Mouse (Mus musculus): Measurements from ENCODE around the gene Ncor2. TPM values are rescaled to one million over a fixed set of nuclear protein-coding genes. Genes with fewer than 3 reads are reported as not detected.

The Ncor2 gene
- polyA plus RNA-seq, 1 experiment from 2014 or later: 25.6 TPM

DNA sequence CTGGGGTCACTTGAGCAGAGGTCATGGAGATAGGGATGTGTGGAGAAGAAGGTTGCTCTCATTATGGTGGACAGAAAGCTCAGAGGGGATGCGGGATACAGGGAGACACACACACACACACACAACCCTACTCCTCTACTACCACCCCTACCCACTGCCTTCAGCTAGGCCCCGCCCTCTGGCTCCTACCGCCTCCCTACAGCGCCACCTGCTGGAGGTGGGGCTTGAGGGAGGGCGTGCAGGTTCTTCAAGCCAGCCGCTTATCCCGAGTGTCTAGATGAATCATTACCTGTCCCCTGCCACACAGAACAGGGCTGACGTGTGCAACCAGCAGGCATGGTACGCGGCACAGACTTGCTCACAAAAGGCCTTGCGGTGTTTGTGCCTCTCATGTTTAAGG, 10.6 kb upstream of the Ncor2 start:
- ATAC-seq: peak; percentile 16; the same call in 1 of the 2 replicates
- no peaks in the 10 kb centered on the region for H3K36me3 ChIP-seq (ENCODE audit: poor library complexity, severe bottlenecking)
- no peak overlapping the region for H3K9ac ChIP-seq
- 0 out of 2 replicates have a peak, but pooled peaks cover 3% of the 10 kb centered on the region for H3K9me3 ChIP-seq (replicated peaks)
- H3K4me2 ChIP-seq: no peak overlapping the region
- H3K4me3 ChIP-seq: no peak overlapping the region
- H3K4me1 ChIP-seq: peaks cover 19% of the 10 kb centered on the region
- no peak overlapping the region for H3K27ac ChIP-seq
- 43% methylated on average over 11 of the region's 11 CpGs for WGBS
- H3K27me3 ChIP-seq: no peaks in the 10 kb centered on the region

DNA sequence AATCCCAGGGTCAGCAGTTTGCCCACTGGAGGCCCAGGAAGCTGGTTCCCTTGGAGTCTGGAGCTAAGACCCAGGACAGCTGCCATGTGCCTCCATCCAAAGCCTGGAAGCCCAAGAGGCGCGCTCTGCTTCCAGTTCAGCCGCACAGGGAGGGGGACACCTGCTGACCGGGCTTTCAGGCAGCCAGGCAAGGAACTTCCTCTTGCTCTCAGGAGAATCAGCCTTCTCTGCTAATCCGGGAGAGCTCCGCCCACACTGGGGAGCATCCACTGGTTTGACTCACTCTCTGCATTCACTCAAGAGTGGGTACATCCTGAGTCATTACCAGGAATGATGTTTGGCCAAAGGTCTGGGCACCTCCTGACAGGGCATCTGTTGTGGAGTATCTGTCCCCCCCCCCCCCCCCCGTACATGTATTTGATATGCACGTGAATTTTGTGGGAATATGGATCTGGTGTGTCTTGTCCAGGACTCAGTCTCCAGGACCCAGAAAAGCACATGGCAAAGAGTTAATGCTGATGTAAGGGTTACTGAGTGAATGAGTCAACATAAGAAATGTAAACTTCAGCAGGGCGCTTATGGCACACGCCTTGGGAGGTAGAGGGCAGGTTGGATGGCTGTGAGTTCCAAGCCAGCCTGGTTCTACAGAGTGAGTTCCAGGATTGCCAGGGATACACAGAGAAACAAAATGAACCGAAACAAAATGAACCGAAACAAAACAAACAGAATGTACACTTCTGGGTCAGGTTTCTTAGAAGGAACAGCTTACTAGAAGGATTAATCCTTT, 10.0 kb upstream of the Ncor2 start:
- Histone ChIP-seq H3K27ac (no peak overlapping the region), H3K4me2 (peak overlapping the region; percentile 12; the same call in 1 of the 2 replicates)
- WGBS: 26% methylated on average over 12 of the region's 12 CpGs

DNA sequence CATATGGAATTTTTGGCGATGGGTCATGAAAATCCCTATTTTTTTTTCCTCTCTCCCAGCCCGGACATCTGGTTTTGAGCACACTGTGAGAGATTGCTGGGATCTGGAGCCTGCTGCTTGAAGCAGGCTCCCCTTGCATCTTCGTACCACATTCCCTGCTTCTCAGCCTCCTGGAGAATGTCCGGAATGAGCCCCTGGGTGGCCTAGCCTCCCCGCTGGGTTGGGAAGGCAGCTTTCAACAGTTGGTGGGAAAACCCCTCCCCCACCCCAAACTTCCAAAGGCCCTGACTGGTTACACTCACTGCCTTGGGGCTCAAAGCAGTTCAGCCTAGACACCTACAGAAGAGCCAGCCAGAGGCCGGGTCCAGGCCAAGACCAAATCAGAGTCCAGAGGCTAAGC, 5.8 kb upstream of the Ncor2 start:
- Histone ChIP-seq H3K9ac (no peak overlapping the region), H3K4me1 (peaks cover 23% of the 10 kb centered on the region), H3K4me3 (no peak overlapping the region), H3K4me2 (no peak overlapping the region), H3K27ac (no peak overlapping the region), H3K27me3 (0 out of 2 replicates have a peak, but pooled peaks cover 5% of the 10 kb centered on the region), H3K36me3 (ENCODE audit: poor library complexity, severe bottlenecking) (no peaks in the 10 kb centered on the region), H3K9me3 (replicated peaks) (0 out of 2 replicates have a peak, but pooled peaks cover 3% of the 10 kb centered on the region)
- 15% methylated on average over 6 of the region's 6 CpGs for WGBS
- ATAC-seq: no peak

More for the DNA sequence above, 10.0 kb upstream of the Ncor2 start:
- H3K36me3 ChIP-seq (ENCODE audit: poor library complexity, severe bottlenecking): no peaks in the 10 kb centered on the region
- peaks cover 19% of the 10 kb centered on the region for H3K4me1 ChIP-seq
- H3K4me3 ChIP-seq: no peak overlapping the region
- H3K9ac ChIP-seq: no peak overlapping the region
- 0 out of 2 replicates have a peak, but pooled peaks cover 3% of the 10 kb centered on the region for H3K9me3 ChIP-seq (replicated peaks)
- H3K27me3 ChIP-seq: no peaks in the 10 kb centered on the region
- ATAC-seq: no peak

DNA sequence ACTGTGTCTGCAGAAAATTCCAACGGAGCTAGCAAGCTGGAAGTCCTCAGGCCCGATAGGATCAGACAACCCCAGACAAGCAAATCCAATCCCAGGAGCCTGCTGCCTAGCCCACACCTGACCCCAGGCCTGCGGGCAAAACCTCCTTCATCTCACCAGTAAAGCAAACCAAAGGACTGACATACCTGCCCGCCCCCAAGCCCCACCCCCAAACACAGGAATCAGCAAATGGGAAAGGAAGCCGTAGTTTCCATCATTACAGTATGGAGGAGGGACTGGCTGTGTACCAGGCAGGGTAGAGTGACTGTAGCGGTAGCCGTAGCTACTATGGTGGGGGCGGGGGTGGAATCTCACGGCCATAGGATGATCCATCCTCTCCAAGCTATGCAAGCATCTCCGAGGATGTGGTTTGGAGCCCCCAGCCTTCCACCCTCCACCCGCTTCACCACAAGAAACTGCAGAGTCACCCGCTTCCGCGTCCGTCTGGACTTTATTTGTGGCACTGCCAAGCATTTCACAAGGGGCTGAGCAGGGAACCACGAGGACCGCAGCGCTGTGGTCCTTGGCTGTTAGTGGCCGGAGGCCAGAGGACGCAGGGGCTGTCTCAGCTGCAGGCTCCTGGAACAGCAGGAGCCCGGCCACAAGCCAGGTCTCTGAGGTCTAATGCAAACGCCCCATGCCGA, 4.4 kb upstream of the Ncor2 start:
- H3K9me3 ChIP-seq (replicated peaks): 0 out of 2 replicates have a peak, but pooled peaks cover 3% of the 10 kb centered on the region
- no peak overlapping the region for H3K4me3 ChIP-seq
- H3K4me2 ChIP-seq: no peak overlapping the region; the same call in 1 of the 2 replicates
- 0 out of 2 replicates have a peak overlapping the region, but pooled peaks have one; percentile 16 for H3K9ac ChIP-seq
- no peaks in the 10 kb centered on the region for H3K36me3 ChIP-seq (ENCODE audit: poor library complexity, severe bottlenecking)
- peaks cover 23% of the 10 kb centered on the region for H3K4me1 ChIP-seq
- 0 out of 2 replicates have a peak, but pooled peaks cover 5% of the 10 kb centered on the region for H3K27me3 ChIP-seq
- H3K27ac ChIP-seq: peak overlapping the region; percentile 31; the same call in 1 of the 2 replicates
- ATAC-seq: no peak
- WGBS: 25% methylated on average over 23 of the region's 23 CpGs

DNA sequence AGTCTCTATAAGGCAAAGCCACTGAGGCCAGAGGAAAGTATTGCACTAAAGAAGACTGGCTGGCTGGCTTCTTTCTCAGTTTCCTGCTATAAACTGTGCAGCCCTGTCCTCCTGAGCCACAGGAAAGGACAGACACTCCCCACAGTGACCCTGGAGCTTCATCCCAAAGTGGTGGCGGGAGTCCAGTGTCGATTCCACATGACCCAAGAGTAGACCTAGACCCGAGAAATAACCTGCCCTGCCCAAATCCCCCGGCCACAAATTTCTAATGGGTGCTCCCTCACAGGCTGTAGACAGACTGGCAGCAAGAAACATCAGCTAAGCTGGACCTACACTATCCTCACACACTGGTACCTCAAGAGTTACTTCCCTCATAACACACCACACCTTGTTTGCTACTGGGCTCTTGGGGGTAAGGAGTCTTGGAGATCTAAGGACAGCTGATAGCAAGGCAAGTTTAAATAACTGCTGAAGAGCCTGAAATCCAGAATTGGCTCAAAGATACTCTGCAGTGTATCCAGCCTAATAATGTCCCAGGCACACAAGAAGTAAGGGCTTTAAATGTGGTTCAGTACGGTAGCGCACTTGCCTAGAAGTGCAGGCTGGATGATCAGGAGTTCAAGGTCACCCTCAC, 1.7 kb upstream of the Ncor2 start:
- 85% methylated on average over 6 of the region's 6 CpGs for WGBS
- Histone ChIP-seq H3K9me3 (replicated peaks) (no peaks in the 10 kb centered on the region), H3K27ac (no peak overlapping the region), H3K4me2 (no peak overlapping the region), H3K36me3 (ENCODE audit: poor library complexity, severe bottlenecking) (no peaks in the 10 kb centered on the region), H3K4me1 (peaks cover 41% of the 10 kb centered on the region), H3K9ac (no peak overlapping the region), H3K27me3 (0 out of 2 replicates have a peak, but pooled peaks cover 5% of the 10 kb centered on the region), H3K4me3 (no peak overlapping the region)
- no peak for ATAC-seq

DNA sequence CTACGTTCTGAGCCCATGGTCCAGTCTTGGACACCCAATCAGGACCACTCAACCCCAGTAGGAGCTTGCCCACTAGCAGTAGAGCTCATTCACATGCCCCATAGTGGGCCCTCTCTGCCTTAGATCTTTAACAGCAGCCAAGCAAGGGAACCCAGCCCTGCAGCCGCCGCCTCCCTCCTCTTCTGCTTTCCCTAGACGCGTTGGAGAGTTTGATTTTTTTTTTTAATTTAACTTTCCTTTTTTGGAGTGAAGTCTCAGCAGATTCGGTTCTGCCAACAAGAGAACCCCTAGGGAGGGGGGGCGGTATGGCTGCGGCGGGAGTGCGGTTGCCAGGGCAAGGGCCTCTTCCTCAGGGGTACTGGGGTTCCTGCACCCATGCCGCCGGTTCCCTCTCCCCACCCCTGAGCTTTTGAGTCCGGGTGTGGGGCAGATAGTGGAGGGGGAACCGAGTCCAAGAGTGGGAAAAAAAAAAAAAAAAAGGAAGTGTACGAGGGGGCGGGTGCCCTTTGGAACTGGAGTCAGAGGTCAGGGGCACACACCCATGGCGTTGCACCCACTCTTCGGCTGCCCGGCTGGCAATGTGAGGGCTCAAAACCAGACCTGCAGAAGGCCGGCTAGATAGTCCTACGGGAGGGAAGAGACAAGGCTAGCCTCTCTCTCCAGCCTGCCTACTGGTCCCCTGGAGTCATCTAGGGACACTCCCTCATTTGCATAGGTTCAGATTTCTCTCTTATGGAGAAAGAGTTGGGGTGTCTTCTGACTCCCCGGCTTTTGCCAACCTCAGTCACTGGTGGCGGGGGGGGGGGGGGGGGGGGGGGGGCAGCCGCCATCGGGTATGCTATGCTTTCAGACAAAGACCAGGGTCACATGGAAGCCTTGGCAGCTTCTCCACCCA, 963 bp upstream of the Ncor2 start:
- ATAC-seq: no peak; the same call in 1 of the 2 replicates
- 4% methylated on average over 22 of the region's 25 CpGs for WGBS
- Histone ChIP-seq H3K4me3 (peak overlapping the region; percentile 90), H3K4me1 (peaks cover 48% of the 10 kb centered on the region), H3K36me3 (ENCODE audit: poor library complexity, severe bottlenecking) (no peaks in the 10 kb centered on the region), H3K9me3 (replicated peaks) (no peaks in the 10 kb centered on the region), H3K4me2 (peak overlapping the region; percentile 69), H3K9ac (peak overlapping the region; percentile 53), H3K27me3 (0 out of 2 replicates have a peak, but pooled peaks cover 5% of the 10 kb centered on the region), H3K27ac (peak overlapping the region; percentile 78)

DNA sequence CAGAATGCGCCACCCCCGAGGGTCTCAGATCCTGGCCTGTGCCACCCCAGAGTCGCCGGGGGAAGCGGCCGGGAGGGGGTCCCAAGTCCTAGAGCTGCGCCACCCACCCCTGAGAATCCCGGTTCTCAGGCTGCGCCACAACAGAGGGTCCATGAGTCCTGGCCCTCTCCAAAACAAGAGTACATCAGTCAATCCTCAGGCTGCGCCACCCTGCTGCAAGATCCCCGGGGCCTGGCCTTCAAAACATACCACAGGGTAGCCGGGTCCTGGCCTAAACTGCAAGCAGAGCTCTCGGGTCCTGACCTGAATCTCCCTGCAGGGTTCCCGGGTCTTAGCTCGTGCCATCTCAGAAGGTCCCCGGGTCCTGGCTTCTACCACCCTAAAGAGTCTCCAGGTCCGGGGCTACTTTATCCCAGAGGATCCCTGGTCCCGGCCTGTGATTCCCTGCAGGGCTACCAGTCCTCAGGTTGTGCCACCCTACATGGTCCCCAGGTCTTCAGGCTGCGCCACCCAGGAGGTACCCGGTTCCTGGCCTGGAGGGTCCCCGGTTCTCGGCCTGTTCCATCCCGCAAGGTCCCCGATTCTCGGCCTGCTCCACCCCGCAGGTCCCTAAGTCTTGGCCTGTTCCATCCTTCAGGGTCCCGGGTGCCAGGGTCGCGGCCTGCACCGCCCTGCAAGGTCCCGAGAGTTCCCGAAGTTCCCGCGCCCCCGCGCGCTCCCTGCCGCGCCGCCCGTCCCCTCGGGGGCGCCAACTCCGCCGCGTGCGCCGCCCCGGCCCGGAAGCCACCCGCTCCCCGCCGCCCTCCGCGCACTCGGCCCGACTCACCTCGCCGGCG, 630 bp downstream of the Ncor2 start:
- under 1% methylated on average over 56 of the region's 60 CpGs for WGBS
- peak; percentile 27 for ATAC-seq
- peaks cover 53% of the 10 kb centered on the region for H3K4me1 ChIP-seq
- peak overlapping the region; percentile 86 for H3K4me2 ChIP-seq
- H3K36me3 ChIP-seq (ENCODE audit: poor library complexity, severe bottlenecking): no peaks in the 10 kb centered on the region
- H3K4me3 ChIP-seq: peak overlapping the region; percentile 90
- H3K27ac ChIP-seq: peak overlapping the region; percentile 96
- peak overlapping the region; percentile 92 for H3K9ac ChIP-seq
- H3K9me3 ChIP-seq (replicated peaks): no peaks in the 10 kb centered on the region
- H3K27me3 ChIP-seq: 0 out of 2 replicates have a peak, but pooled peaks cover 5% of the 10 kb centered on the region

DNA sequence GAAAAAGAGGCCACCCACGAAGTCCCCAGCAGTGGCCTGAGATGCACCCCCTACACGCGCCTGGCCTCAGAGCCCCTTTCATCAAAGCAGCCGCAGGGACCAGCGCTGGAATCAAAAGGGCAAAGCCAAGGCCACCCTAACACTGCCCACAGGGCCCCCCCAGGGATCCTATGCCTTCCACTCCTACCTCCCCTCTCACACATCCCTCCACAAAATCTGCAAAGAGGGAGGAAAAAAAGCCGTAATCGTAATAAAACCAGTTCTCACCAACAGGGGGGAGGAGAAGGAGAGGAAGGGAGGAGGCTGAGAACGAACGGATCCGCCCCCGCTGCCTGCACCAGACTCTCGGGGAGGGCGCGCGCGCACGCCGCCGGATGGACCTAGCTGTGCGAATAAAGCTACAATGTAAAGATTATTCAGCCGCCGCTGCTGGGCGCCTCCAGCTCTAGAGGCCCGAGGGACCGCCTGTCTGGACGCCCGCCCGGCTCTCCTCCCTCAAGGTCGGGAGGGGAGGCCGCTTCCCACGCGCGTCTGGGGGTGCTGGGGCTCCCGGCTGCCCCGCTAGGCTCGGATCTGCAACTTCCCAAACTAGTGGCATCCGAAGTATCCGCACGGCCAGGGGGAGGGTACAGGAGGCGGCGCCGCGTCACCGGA, 1.4 kb downstream of the Ncor2 start:
- peak; percentile 37 for ATAC-seq
- no peaks in the 10 kb centered on the region for H3K9me3 ChIP-seq (replicated peaks)
- peak overlapping the region; percentile 92 for H3K9ac ChIP-seq
- H3K4me2 ChIP-seq: peak overlapping the region; percentile 86
- no peaks in the 10 kb centered on the region for H3K36me3 ChIP-seq (ENCODE audit: poor library complexity, severe bottlenecking)
- 0% methylated on average over 42 of the region's 44 CpGs for WGBS
- H3K4me3 ChIP-seq: peak overlapping the region; percentile 90
- peak overlapping the region; percentile 96 for H3K27ac ChIP-seq
- H3K4me1 ChIP-seq: peaks cover 60% of the 10 kb centered on the region
- H3K27me3 ChIP-seq: 0 out of 2 replicates have a peak, but pooled peaks cover 5% of the 10 kb centered on the region

DNA sequence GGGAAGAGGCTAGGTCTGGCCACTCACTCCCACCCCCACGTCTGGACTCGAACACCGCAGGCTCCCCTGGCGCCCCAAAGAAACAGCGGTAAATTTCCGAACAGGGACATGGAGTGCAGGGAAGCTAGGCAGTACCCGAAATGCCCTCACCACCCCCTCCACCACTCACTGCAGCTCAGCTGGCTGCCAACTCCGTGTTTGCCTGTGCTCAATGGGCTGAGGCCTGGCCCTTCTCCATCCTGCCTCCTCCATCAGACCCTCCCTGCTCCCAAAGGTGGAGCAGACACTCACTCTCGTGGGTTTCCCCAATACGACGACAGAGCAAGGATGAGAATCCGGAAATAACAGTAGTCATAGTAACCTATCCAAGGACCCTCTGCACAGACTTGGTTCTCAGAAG, 2.2 kb downstream of the Ncor2 start:
- Histone ChIP-seq H3K9ac (peak overlapping the region; percentile 92), H3K4me2 (peak overlapping the region; percentile 86), H3K9me3 (replicated peaks) (no peaks in the 10 kb centered on the region), H3K4me1 (peaks cover 68% of the 10 kb centered on the region), H3K36me3 (ENCODE audit: poor library complexity, severe bottlenecking) (no peaks in the 10 kb centered on the region), H3K27ac (peak overlapping the region; percentile 96), H3K27me3 (0 out of 2 replicates have a peak, but pooled peaks cover 5% of the 10 kb centered on the region), H3K4me3 (peak overlapping the region; percentile 90)
- under 1% methylated on average over 12 of the region's 12 CpGs for WGBS
- ATAC-seq: peak; percentile 20

DNA sequence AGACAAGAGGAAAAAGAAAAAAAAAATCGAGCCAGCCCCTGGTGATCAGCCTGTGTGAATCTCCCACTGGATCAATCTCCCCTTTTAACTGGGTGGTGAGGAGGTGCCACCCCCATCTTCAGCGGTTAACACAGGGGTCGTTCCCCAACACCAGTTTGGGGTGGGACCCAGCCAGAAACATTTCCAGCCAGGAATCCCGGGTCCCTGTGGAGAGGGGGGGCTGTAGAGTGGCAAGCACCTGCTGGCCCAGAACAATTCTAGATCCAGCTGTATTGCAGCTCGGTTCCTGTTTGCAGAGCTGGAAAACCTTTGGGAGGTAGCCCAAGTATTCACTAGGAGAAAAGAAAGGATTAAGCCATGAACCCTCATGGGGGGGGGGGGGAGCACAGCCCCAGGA, 2.7 kb downstream of the Ncor2 start:
- no peaks in the 10 kb centered on the region for H3K9me3 ChIP-seq (replicated peaks)
- H3K27ac ChIP-seq: peak overlapping the region; percentile 96
- 15% methylated on average over 5 of the region's 5 CpGs for WGBS
- peak overlapping the region; percentile 90 for H3K4me3 ChIP-seq
- H3K4me2 ChIP-seq: peak overlapping the region; percentile 86
- H3K9ac ChIP-seq: peak overlapping the region; percentile 92
- peaks cover 73% of the 10 kb centered on the region for H3K4me1 ChIP-seq
- no peaks in the 10 kb centered on the region for H3K36me3 ChIP-seq (ENCODE audit: poor library complexity, severe bottlenecking)
- no peak for ATAC-seq
- 0 out of 2 replicates have a peak, but pooled peaks cover 5% of the 10 kb centered on the region for H3K27me3 ChIP-seq
